ENCODE assay signal across 15 mouse cellular contexts in genomic region chr19:57181317-57181716, GRCm38 (mm10).
A peak's percentile ranks its signal among the peaks of the same experiment; 100 is the strongest.
DNase-seq lines count a peak whose midpoint lies in the region; ATAC-seq lines count a peak whose summit lies in the region.
"Had no signal": no experiment of that assay in that cellular context is flagged by ENCODE, and none has a peak within 500 bp of the region (broad histone marks: within the 10 kb centered on the region; RNA-seq: fewer than 3 reads in every experiment).

No protein-coding gene starts in this region.

- H3K9ac ChIP-seq in limb, embryonic 15.5 days = no peak overlapping the region
- H3K9ac ChIP-seq: limb, embryonic 13.5 days had no signal

- no peaks in the 10 kb centered on the region for H3K27me3 ChIP-seq in heart, embryonic 10.5 days (ENCODE audit: insufficient read depth, poor library complexity, severe bottlenecking)
- H3K27me3 ChIP-seq in limb, embryonic 15.5 days = no peaks in the 10 kb centered on the region
- H3K27me3 ChIP-seq: limb, embryonic 13.5 days had no signal

- peaks cover 92% of the 10 kb centered on the region for H3K4me1 ChIP-seq in heart, embryonic 10.5 days
- H3K4me1 ChIP-seq in limb, embryonic 15.5 days = peaks cover 19% of the 10 kb centered on the region

- ATAC-seq in limb, embryonic 15.5 days (ENCODE audit: insufficient number of reproducible peaks, low FRiP score, low TSS enrichment, low read depth) = no peak
- ATAC-seq: CD4-positive, CD25-positive, alpha-beta regulatory T cell, adult 4 months; hindbrain, embryonic 16.5 days had no signal

- peak overlapping the region; percentile 68 for H3K27ac ChIP-seq in heart, embryonic 10.5 days
- peak overlapping the region; percentile 23 for H3K27ac ChIP-seq in limb, embryonic 15.5 days
- H3K27ac ChIP-seq: limb, embryonic 13.5 days had no signal

- intact Hi-C loops in heart, postnatal 36 days (cut with DNase I) = no loop called here

- 96% methylated on average over 6 of the region's 6 CpGs for WGBS in heart, embryonic 10.5 days
- 87% methylated on average over 6 of the region's 6 CpGs for WGBS in limb, embryonic 15.5 days

- H3K4me3 ChIP-seq in heart, embryonic 10.5 days = no peak overlapping the region
- no peak overlapping the region for H3K4me3 ChIP-seq in limb, embryonic 15.5 days
- H3K4me3 ChIP-seq: erythroblast, embryonic 14.5 days; limb, embryonic 13.5 days; megakaryocyte, embryonic 14.5 days had no signal

- H3K4me2 ChIP-seq in limb, embryonic 15.5 days = no peak overlapping the region
- H3K4me2 ChIP-seq: limb, embryonic 13.5 days had no signal

- H3K36me3 ChIP-seq in heart, embryonic 10.5 days = 0 out of 2 replicates have a peak, but pooled peaks cover 6% of the 10 kb centered on the region
- H3K36me3 ChIP-seq in limb, embryonic 15.5 days = no peaks in the 10 kb centered on the region
- H3K36me3 ChIP-seq: limb, embryonic 13.5 days had no signal

- DNase-seq in heart, embryonic 10.5 days (ENCODE audit: low spot score) = no peak
- DNase-seq in heart, postnatal 36 days = no peak
- DNase-seq in 3T3-L1 (ENCODE audit: low read depth, low spot score) = peak; percentile 43
- DNase-seq in cerebellum, postnatal 36 days = peak; percentile 53 to 58
- DNase-seq in adrenal gland, postnatal 36 days = no peak
- no peak for DNase-seq in neural tube, embryonic 10.5 days (ENCODE audit: extremely low spot score, low spot score)
- DNase-seq in gastrocnemius, postnatal 4 days (ENCODE audit: low spot score in 2 of 2) = no peak
- DNase-seq: adrenal gland, adult 8-10 months; thymus, postnatal 25 days had no signal

- no peaks in the 10 kb centered on the region for H3K9me3 ChIP-seq in heart, embryonic 10.5 days
- H3K9me3 ChIP-seq in limb, embryonic 15.5 days = no peaks in the 10 kb centered on the region
- H3K9me3 ChIP-seq: limb, embryonic 13.5 days; megakaryocyte, embryonic 14.5 days had no signal

Comparison
In these comparisons a context has a peak if more than half of its experiments do, and no peak if none do; other contexts are left out.
1. DNase-seq: peak in 3T3-L1 (single experiment) and cerebellum, postnatal 36 days (2 of 2); none in heart, embryonic 10.5 days (single experiment), heart, postnatal 36 days (0 of 2), adrenal gland, postnatal 36 days (0 of 2), neural tube, embryonic 10.5 days (single experiment) and gastrocnemius, postnatal 4 days (0 of 2).